Mouse (Mus musculus): Measurements from ENCODE around the gene Wwox.

- TF ChIP-seq EP300 (IDR thresholded peaks at IDR 0.05; ENCODE audit: low read length) (no peak), UBTF (IDR thresholded peaks at IDR 0.05; ENCODE audit: low read depth, low read length) (no peak), BHLHE40 (IDR thresholded peaks at IDR 0.05; ENCODE audit: low read depth, low read length) (no peak), TBP (conservative IDR thresholded peaks at IDR 0.05; ENCODE audit: low read depth, low read length) (no peak), SIN3A (IDR thresholded peaks at IDR 0.05; ENCODE audit: low read length) (no peak), CTCF (conservative IDR thresholded peaks at IDR 0.05 in 1 of 2, IDR thresholded peaks at IDR 0.05 in 1 of 2; ENCODE audit: low read depth in 2 of 2, low read length in 2 of 2) (no peak), NRF1 (IDR thresholded peaks at IDR 0.05; ENCODE audit: low read depth, low read length) (no peak), NELFE (IDR thresholded peaks at IDR 0.05; ENCODE audit: low read depth, low read length) (no peak), POLR2A (IDR thresholded peaks at IDR 0.05; ENCODE audit: low read depth, low read length) (no peak), ZC3H11A (IDR thresholded peaks at IDR 0.05; ENCODE audit: low read depth, low read length) (no peak)
Measured at GRCm38 (mm10) chr8:114634669-114635410, 195.4 kb downstream of the Wwox start.
